Mouse (Mus musculus): Measurements from ENCODE around the gene Taf5. TPM values are rescaled to one million over a fixed set of nuclear protein-coding genes. Genes with fewer than 3 reads are reported as not detected.

Taf5 gene
- 1 to 10 TPM; 1.6 to 2.5 (median 2.3) TPM for total RNA-seq (2022)

GRCm38 (mm10) chr19:47067096-47067882 is at the start of gene Taf5:
TSS of gene Taf5 (plus strand) at chr19:47067746.
- peak; percentile 90 to 92 for DNase-seq (ENCODE audit: low spot score in 2 of 2)

DNA sequence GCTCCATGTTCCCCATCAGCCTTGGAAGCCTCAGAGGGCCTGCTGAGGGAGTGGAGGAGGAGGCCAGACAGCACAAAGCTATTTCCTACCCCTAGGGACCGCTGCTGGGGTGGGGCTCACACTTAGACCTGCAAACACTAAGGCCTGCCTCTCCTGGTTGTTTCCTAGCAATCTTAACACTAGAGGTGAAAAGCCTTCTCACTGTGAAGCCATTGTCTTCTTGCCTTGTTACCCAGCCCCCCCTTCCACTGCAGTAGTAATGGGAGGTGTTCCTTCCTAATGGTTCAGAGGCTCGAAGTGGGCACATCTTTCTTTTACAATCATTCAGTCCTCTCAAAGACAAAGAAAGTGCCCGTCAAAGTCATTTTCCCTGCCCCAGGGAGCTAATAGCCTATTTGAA is 49.7 kb upstream of the Taf5 start:
- no peak for DNase-seq (ENCODE audit: low spot score in 2 of 2)

GRCm38 (mm10) chr19:47018330-47018729 is 49.2 kb upstream of the Taf5 start:
- DNase-seq (ENCODE audit: low spot score in 2 of 2) = no peak

GRCm38 (mm10) chr19:47019326-47019725 is 48.2 kb upstream of the Taf5 start:
- DNase-seq (ENCODE audit: low spot score in 2 of 2) = no peak

- no peak for DNase-seq (ENCODE audit: low spot score in 2 of 2)
These were observed 44.8 kb upstream of the Taf5 start for GRCm38 (mm10) chr19:47022709-47023108.

DNA sequence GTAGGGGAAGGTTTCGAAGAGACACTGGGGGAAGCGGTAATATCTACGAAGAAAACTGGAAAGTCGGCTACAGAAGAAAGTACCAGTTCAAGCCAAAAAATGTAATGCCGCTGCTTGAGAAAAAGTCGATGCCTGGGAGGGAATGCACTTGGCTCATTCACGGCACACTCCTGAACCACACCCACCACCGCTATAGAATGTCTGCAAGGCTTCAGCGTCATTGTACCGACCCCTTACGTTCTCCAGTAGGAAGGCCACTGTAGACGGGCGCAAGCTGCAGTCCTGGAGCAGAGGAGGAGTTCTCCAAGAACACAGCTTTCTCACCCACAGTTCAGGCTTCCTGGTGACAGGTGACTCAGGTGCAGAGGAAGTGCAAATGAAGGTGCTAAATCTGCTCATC is 44.0 kb upstream of the Taf5 start:
- DNase-seq (ENCODE audit: low spot score in 2 of 2) = no peak

DNA sequence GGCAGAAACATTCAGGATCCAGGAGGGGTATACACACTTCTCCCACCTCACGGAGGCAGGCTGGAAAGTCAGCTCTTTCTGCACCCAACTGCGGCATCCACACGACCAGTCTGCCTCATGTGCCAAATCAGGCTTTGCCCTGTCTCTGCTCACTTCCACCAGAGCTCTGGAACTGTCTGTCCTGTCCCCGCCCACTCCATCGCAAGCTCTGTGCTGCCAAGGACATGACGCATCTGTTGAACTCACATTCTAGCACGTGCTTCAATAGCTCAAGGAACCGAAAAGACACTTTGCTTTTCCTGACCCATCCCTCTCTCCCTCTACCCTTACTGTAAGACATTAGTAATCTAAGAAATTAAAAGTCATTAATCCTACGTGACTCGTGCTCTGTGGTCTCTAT is 42.6 kb upstream of the Taf5 start:
- no peak for DNase-seq (ENCODE audit: low spot score in 2 of 2)

- DNase-seq (ENCODE audit: low spot score in 2 of 2) = no peak
These were observed 41.0 kb upstream of the Taf5 start for GRCm38 (mm10) chr19:47026513-47026912.

GRCm38 (mm10) chr19:47029796-47030195 is 37.8 kb upstream of the Taf5 start:
- no peak for DNase-seq (ENCODE audit: low spot score in 2 of 2)

DNA sequence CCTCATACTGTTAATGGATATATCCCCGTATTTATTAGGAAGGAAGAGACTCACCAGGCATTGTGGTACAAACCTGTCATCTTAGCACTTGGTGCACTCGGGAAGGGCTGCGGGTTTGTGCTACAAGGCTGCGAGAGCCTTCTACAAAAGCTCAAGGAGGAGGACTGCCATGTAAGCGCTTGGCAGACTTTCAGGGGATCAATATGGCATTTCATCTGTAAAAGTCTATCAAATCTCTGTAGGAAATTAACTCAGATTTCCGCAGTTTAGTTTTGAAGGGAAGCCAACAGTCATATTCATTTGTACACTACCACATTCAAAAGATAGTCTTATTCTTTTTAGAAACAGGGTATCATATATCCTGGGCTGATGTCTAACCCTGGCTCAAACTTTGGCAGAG is 35.8 kb upstream of the Taf5 start:
- no peak for DNase-seq (ENCODE audit: low spot score in 2 of 2)

GRCm38 (mm10) chr19:47034916-47035315 is 32.6 kb upstream of the Taf5 start:
- no peak for DNase-seq (ENCODE audit: low spot score in 2 of 2)

DNA sequence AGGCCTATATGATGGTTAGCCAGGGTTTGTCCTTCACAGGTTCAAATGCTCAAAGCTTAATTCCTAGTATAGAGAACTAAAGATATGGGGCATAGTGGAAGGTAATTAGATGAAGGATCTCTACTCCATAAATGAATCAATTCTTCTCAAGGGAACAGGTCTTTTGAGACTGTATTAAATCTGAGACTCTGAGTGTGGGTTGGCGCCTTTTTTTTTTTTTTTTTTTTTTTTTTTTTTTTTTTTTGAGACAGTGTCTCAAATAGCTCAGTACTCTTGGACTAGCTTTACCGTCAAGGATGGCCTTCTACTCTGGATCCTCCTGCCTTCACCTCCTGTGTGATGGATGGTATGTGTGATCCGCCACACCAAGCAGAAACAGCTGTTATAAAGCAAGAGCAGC is 30.9 kb upstream of the Taf5 start:
- DNase-seq (ENCODE audit: low spot score in 2 of 2) = no peak

GRCm38 (mm10) chr19:47040720-47041473 is 26.6 kb upstream of the Taf5 start:
- no peak for DNase-seq (ENCODE audit: low spot score in 2 of 2)

DNA sequence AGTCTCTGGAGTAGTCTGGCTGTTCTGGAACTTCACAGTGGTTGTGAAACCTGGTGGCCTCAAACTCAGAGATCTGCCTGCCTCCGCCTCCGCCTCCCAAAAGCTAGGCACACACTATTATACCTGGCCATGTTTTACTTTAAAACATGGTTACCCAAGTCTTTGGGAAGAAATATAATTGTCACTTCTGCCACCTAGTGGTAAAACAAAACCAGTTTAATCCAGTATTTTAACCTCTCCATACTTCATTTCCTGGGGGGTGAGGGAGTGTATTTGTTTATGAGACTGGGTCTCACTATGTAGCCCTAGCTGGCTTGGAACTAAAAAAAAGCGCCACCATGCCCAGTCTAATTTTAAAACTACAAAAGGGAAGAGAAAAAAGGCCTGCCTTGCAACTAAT is 23.9 kb upstream of the Taf5 start:
- no peak for DNase-seq (ENCODE audit: low spot score in 2 of 2)

- DNase-seq (ENCODE audit: low spot score in 2 of 2) = no peak
These were observed 21.2 kb upstream of the Taf5 start for GRCm38 (mm10) chr19:47046343-47046742.

DNA sequence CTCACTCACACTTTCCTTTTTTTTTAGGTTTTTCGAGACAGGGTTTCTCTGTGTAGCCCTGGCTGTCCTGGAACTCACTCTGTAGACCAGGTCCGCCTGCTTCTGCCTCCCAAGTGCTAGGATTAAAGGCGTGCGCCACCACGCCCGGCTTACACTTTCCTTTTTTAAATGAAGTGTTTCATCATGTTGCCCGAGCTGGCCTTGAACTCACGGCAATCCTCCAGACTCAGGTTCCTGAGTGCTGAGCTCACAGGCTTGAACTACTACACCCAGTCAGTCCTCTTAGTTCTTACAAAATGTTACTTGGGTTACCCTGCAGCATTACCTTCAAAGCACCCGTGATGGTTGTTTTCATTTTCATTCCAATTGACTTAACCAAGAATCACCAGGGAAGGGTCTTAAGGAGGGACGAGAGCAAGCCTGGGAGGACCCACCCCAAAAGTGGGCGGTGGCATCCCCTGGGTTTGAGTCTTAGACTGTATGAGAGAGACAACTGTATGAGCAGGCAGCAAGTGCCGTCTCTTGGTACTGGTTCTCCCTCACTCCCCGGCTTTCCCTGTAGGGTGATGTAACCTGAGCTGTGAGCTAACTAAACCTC is 20.2 kb upstream of the Taf5 start:
- peak in 1 of 2 experiments; percentile 13 for DNase-seq (ENCODE audit: low spot score in 2 of 2)

DNA sequence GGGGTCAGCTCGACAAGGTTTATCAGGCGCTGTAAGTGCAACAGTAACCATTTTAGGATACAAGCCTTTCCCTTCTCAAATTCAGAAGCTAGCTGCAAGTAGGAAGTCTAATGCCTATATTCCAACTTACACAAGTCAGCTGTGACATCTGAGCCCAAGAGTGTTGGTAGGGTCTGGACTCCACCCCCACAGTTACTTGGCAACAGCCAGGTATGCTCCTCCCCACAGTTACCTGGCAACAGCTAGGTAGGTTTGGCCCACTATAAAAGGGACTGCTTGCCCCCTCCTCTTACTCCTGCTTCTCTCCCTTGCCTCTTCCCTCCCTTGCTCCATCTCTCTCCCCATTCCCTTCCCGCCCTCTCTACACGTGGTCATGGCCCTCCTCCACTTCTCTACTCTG is 18.5 kb upstream of the Taf5 start:
- no peak for DNase-seq (ENCODE audit: low spot score in 2 of 2)

- no peak for DNase-seq (ENCODE audit: low spot score in 2 of 2)
These were observed 17.7 kb upstream of the Taf5 start for GRCm38 (mm10) chr19:47049840-47050239.

DNA sequence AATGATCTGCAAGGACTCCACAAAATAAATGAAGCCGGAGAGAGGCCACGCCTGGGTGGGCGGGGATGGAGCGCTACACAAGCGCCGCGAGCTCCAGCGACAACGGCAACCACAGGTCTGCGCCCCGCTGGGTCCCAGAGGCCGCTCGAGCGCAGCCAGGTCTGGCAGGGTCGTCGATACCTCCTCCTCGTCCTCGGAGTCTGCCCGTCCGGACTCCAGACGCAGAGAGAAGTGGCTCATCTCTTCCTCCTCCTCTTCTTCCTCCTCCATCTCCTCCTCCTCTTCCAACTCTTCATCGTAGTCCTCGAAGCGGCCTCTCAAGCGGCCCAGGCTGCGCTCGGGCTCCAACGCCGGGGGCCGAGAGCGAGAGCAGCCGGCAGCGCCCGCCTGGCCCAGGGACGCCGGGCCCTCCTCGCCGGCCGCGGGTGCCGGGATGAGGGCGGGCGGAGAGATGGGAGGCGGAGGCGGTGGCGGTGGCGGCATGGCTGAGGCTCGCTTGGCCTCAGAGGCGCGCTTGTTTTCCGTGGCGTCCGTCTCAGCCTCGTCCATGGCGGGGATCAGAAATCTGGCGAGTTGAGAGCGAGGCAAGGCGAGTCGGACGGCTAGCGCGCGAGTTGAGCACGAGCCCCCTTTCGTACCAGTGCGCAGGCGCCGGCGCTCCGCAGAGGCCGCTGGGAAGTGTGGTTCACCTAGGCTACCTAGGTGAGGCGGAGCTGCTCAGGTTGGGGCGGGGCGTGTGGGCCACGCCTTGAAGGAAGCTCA is 17.1 kb upstream of the Taf5 start, which contains the start of gene Pcgf6:
TSS of gene Pcgf6 (minus strand) at position 636 of the 762 bp plus-strand sequence.
- DNase-seq (ENCODE audit: low spot score in 2 of 2) = peak; percentile 44 to 53

GRCm38 (mm10) chr19:47052927-47053326 is 14.6 kb upstream of the Taf5 start:
- no peak for DNase-seq (ENCODE audit: low spot score in 2 of 2)

DNA sequence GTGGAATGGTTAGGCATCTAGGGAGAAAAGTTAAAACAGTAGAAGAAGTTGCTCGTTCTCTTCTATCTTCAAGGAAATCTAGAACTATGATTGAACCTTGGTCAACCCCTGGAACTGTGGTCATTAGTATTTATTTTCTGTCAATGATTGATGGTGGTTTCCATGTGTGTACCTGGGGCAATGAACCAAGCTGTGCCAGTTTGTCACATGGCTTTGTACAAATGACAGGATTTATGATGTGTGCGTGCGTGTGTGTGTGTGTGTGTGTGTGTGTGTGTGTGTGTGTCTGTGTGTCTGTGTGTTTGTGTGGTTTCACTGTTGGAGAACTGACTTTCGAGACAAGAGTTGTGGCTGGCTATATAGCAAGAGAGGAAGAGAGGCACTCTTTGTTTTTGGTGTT is 14.1 kb upstream of the Taf5 start:
- no peak for DNase-seq (ENCODE audit: low spot score in 2 of 2)

- no peak for DNase-seq (ENCODE audit: low spot score in 2 of 2)
These were observed 9.9 kb upstream of the Taf5 start for GRCm38 (mm10) chr19:47057684-47058083.

Data from gastrocnemius, adult 8-10 months (tissue).